Mouse (Mus musculus) forebrain, embryonic 16.5 days (tissue): ENCODE results near the gene Fgfr2. TPM values are rescaled to one million over a fixed set of nuclear protein-coding genes. Genes with fewer than 3 reads are reported as not detected.

ENCODE experiments used
- ATAC-seq: fragments of 200-750 bp; cut with Nextera tagmentation; 2 replicates; pipeline ENCODE4 v1.8.0; 2017; ENCODE audit warnings: mild to moderate bottlenecking, moderate library complexity
- H3K27ac ChIP-seq: fragments of 300-500 bp; sonication (generic); 2 replicates; pipeline ENCODE4 v1.5.1; 2014; ENCODE audit warnings: low read length, control low read depth
- H3K27me3 ChIP-seq: fragments of 300-500 bp; sonication (generic); replicated peaks from 2 replicates; pipeline ENCODE4 v1.6.1; 2014; ENCODE audit warnings: low read length; ENCODE audit not compliant: control insufficient read depth, insufficient read depth
- H3K36me3 ChIP-seq: fragments of 300-500 bp; sonication (generic); 2 replicates; pipeline ENCODE4 v1.6.1; 2014; ENCODE audit not compliant: control insufficient read depth, insufficient read depth
- H3K4me1 ChIP-seq: fragments of 300-500 bp; sonication (generic); replicated peaks from 2 replicates; pipeline ENCODE4 v1.6.1; 2014; ENCODE audit warnings: low read length; ENCODE audit not compliant: control insufficient read depth, insufficient read depth
- H3K4me2 ChIP-seq: fragments of 300-500 bp; sonication (generic); 2 replicates; pipeline ENCODE4 v1.6.1; 2014; ENCODE audit warnings: mild to moderate bottlenecking, low read length, control low read depth
- H3K4me3 ChIP-seq: fragments of 300-500 bp; sonication (generic); replicated peaks from 2 replicates; pipeline ENCODE4 v1.5.1; 2014; ENCODE audit warnings: mild to moderate bottlenecking, low read length, control low read depth
- H3K9ac ChIP-seq: fragments of 300-500 bp; sonication (generic); replicated peaks from 2 replicates; pipeline ENCODE4 v1.6.1; 2014; ENCODE audit warnings: low read depth, low read length, control low read depth
- H3K9me3 ChIP-seq: fragments of 300-500 bp; sonication (generic); 2 replicates; pipeline ENCODE4 v1.6.1; 2016; ENCODE audit warnings: low read length; ENCODE audit not compliant: control insufficient read depth
- WGBS: fragments of 180-500 bp; shearing (Covaris S2); extraction: QIAGEN DNeasy Blood & Tissue Kit; methylation state at CpG from one replicate; pipeline ENCODE4 v1.1.7; 2014; 5-methylcytosine and 5-hydroxymethylcytosine counted together
- polyA plus RNA-seq: library from polyadenylated mRNA; unstranded; fragments of >200 nt; fragmentation: Nextera tagmentation; extraction: Ambion mirVana; gene quantifications from 2 replicates; pipeline ENCODE4 v1.2.1, GENCODE M21; 2015

The Fgfr2 gene
- polyA plus RNA-seq, 1 experiment from 2014 or later: 39.2 TPM

DNA sequence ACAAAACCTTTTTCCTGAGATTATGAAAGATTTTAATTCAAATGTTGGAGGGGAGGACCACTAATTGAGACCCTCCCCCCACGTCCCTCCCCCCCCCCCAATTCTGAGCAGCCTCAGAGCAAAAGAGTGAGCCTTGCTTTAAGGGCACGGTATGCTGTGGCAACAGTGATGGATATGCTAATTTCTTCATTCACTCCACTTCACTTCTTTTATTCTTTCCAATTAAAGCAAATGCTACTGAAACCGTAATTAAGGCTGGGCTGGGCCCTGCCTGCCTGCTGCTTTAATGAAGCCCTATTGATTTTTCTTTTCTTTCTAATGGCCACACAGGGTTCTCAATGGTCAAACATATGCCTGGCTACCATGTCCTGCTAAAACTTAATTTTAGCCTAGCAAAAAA is 1404.9 kb downstream of the Fgfr2 start:
- no peaks in the 10 kb centered on the region for H3K36me3 ChIP-seq
- H3K4me3 ChIP-seq: no peak overlapping the region
- whole genome bisulfite sequencing: under 1% methylated on average over 3 of the region's 3 CpGs
- ATAC-seq: peak; percentile 77
- H3K27ac ChIP-seq: no peak overlapping the region
- H3K9me3 ChIP-seq: no peaks in the 10 kb centered on the region
- H3K9ac ChIP-seq: no peak overlapping the region
- H3K27me3 ChIP-seq: peaks cover 64% of the 10 kb centered on the region
- peaks cover 20% of the 10 kb centered on the region for H3K4me1 ChIP-seq
- no peak overlapping the region for H3K4me2 ChIP-seq

DNA sequence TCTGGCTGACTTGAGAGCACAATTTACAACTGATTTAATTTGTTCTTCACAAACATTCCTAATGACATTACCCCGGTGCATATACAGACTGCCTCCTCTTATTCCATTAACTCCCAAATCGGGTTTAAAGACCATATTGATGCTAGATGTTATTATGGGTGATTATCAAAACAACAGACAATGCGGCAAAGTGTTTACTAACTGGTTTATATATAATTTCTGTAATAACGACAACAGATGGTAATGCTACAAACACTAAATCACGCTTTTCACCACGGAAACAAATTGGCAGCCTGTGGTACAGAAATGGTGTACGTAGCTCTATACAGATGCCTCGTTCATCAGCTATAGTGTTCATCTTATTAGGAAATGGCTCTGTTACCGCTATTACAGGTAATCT is 1410.1 kb downstream of the Fgfr2 start:
- H3K36me3 ChIP-seq: no peaks in the 10 kb centered on the region
- no peaks in the 10 kb centered on the region for H3K9me3 ChIP-seq
- no peak overlapping the region for H3K27ac ChIP-seq
- H3K4me2 ChIP-seq: no peak overlapping the region
- no peak for ATAC-seq
- H3K9ac ChIP-seq: no peak overlapping the region
- peaks cover 3% of the 10 kb centered on the region; the same call in 1 of the 2 replicates for H3K4me1 ChIP-seq
- H3K4me3 ChIP-seq: no peak overlapping the region
- H3K27me3 ChIP-seq: peaks cover 57% of the 10 kb centered on the region
- WGBS: 50% methylated on average over 9 of the region's 9 CpGs

DNA sequence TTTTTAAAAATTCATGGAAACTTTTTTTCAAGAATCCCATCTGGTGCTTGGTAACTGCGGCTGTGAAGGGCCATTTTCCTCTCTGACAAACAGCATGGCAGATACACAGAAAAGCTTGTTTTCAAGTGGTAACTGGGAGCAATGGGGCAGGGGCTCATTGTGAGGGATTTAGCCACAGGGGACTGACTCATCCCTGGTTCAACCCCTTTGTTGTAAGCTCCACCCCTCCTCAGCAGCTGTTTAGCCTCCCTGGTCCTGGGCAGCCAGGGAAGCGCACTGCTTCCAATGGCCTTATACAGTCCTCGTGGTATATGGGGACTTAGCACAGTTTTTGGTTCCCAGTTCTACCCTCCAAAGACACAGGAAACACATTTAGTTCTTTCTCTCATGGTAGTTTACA is 1426.3 kb downstream of the Fgfr2 start:
- ATAC-seq: no peak

DNA sequence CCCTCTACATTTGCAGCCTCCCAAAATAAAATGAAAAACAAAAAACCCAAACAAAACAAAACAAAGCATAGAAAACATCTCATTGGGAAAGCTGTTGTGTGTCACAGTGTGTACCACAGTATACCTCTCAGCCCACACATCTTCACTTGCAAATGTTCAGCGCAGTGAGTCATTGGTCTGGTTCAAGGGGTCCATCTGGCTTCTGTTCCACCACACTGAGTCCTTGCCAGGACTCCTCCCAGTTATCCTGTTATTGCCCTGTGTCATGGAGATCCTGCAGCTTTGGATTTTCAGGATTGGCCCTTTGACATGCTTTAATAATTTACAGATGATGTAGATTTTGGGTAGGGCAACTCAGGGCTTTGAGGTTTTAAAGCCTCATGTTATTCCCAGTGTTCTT is 1435.8 kb downstream of the Fgfr2 start:
- H3K36me3 ChIP-seq: no peaks in the 10 kb centered on the region
- H3K27me3 ChIP-seq: peaks cover 16% of the 10 kb centered on the region
- H3K27ac ChIP-seq: no peak overlapping the region
- 93% methylated on average over 1 of the region's 1 CpGs for WGBS
- no peaks in the 10 kb centered on the region for H3K4me1 ChIP-seq
- H3K9me3 ChIP-seq: no peaks in the 10 kb centered on the region
- no peak overlapping the region for H3K4me3 ChIP-seq
- H3K9ac ChIP-seq: no peak overlapping the region
- no peak for ATAC-seq
- no peak overlapping the region for H3K4me2 ChIP-seq

More for the DNA sequence above, 1426.3 kb downstream of the Fgfr2 start:
- WGBS: 9% methylated on average over 3 of the region's 3 CpGs
- Histone ChIP-seq H3K36me3 (no peaks in the 10 kb centered on the region), H3K27ac (no peak overlapping the region), H3K9me3 (no peaks in the 10 kb centered on the region), H3K9ac (no peak overlapping the region), H3K4me3 (no peak overlapping the region), H3K4me2 (no peak overlapping the region), H3K27me3 (peaks cover 9% of the 10 kb centered on the region; the same call in 1 of the 2 replicates), H3K4me1 (peaks cover 3% of the 10 kb centered on the region)

DNA sequence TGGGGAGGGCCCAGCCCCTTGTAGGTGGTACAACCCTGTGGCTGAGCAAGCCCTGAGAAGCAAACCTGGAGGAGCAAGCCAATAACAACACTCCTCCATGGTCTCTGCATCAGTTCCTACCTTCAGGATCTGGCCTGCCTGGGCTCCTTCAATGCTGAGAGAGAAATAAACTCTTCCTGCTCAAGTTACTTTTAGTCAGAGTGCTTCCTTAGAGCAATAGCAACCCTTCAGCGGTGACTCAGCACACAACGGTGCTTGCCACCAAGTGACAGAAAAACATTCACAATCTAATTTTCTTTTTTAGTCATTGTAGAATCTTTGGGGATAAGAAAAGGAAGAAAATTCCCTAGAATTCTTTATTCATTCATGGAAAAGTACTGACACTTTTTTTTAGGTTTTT is 1446.0 kb downstream of the Fgfr2 start:
- WGBS: 92% methylated on average over 2 of the region's 2 CpGs
- no peak for ATAC-seq
- no peak overlapping the region for H3K4me2 ChIP-seq
- no peak overlapping the region for H3K9ac ChIP-seq
- no peak overlapping the region for H3K4me3 ChIP-seq
- no peaks in the 10 kb centered on the region for H3K36me3 ChIP-seq
- 0 out of 2 replicates have a peak, but pooled peaks cover 3% of the 10 kb centered on the region for H3K4me1 ChIP-seq
- no peaks in the 10 kb centered on the region for H3K9me3 ChIP-seq
- peaks cover 16% of the 10 kb centered on the region for H3K27me3 ChIP-seq
- H3K27ac ChIP-seq: no peak overlapping the region

DNA sequence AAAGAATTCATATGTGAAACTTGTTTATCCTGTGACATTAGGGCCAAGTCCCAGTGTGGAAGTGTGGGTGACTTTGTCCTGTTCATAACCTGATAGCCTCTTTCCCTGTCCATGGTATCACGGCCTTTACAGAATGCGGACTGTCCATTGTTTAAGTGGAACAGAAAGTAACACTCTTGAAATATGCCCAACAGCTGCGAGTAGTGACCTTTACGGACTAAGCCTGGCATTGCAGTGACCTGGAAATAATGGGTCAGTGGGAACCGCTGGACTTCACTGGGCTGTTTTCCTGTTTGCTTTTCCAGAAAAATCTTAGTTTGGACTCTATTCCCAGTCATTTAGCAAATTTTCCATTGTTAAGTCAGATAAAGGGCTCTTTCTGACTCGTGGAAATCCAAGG is 1452.6 kb downstream of the Fgfr2 start:
- H3K27ac ChIP-seq: no peak overlapping the region
- no peaks in the 10 kb centered on the region for H3K36me3 ChIP-seq
- H3K27me3 ChIP-seq: peaks cover 12% of the 10 kb centered on the region
- no peak overlapping the region for H3K4me3 ChIP-seq
- H3K4me2 ChIP-seq: no peak overlapping the region
- 33% methylated on average over 6 of the region's 6 CpGs for WGBS
- H3K9me3 ChIP-seq: no peaks in the 10 kb centered on the region
- no peak overlapping the region for H3K9ac ChIP-seq
- no peaks in the 10 kb centered on the region for H3K4me1 ChIP-seq
- no peak for ATAC-seq

DNA sequence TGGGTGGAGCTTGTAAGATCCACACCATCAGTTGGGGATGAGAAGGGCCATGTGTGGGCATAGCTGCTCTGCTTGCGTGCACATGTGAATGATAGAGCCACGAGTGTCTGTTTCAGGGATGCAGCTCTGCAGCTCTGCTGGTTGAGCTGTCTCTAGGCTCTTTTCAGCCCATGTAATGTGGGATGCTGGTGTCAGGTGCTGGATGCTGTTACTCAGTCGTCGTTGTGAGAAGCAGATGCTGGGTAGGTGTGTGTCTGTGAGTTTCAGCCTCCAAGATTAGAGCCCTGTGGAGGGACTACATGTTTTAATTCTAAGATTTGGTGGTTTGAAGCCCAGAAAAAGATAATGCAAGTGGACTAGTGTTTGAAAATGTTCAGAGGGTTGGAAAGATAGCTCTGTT is 1453.8 kb downstream of the Fgfr2 start:
- Histone ChIP-seq H3K27me3 (peaks cover 12% of the 10 kb centered on the region), H3K9me3 (no peaks in the 10 kb centered on the region), H3K27ac (no peak overlapping the region), H3K4me2 (no peak overlapping the region), H3K9ac (no peak overlapping the region), H3K36me3 (no peaks in the 10 kb centered on the region), H3K4me3 (no peak overlapping the region), H3K4me1 (no peaks in the 10 kb centered on the region)
- no peak for ATAC-seq
- WGBS: 96% methylated on average over 4 of the region's 4 CpGs

DNA sequence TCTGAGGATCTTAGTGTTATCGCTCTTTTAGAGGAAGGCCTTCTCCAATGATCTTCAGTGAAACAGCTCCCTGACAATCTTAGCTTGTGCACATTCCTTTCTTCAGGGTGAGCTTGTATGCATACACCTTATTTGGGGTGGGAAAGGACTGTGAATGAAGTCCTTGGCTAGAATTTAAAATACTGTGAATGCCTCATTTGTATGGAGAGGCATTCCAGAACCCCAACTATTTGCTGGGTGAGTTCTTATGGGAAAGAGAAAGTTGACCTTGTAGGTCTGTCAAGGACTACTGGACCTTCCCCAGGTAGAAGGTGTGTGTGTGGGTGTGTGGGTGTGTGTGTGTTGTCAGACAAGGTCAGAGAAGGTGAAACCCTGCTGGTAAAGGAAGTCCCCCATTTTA is 1462.4 kb downstream of the Fgfr2 start:
- Histone ChIP-seq H3K4me1 (peaks cover 5% of the 10 kb centered on the region), H3K4me2 (no peak overlapping the region), H3K9me3 (no peaks in the 10 kb centered on the region), H3K4me3 (no peak overlapping the region), H3K27ac (no peak overlapping the region), H3K9ac (no peak overlapping the region), H3K27me3 (peaks cover 18% of the 10 kb centered on the region), H3K36me3 (no peaks in the 10 kb centered on the region)
- no peak for ATAC-seq
- WGBS: 100% methylated on average over 1 of the region's 1 CpGs

DNA sequence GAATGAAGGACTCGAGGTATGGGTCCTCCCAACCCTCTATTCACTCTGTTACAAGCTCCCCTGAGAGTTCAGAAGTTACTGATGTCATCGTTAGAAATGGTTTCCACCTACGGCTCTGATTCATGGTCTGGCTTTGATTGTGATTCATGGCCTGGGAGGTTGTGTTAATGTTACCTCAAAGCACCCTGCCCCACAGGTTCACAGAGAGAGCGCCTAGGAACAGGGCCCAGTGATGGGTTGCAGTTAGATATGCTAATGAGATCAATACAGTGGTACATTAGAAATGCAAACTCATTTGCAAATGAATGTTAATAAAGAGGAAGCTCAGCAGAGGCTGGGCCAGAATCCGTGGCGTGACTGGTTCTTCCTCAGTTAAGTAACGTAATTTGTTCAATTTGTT is 1467.1 kb downstream of the Fgfr2 start:
- H3K27ac ChIP-seq: no peak overlapping the region
- H3K36me3 ChIP-seq: no peaks in the 10 kb centered on the region
- H3K4me2 ChIP-seq: no peak overlapping the region
- H3K27me3 ChIP-seq: peaks cover 45% of the 10 kb centered on the region
- H3K4me1 ChIP-seq: peaks cover 7% of the 10 kb centered on the region
- ATAC-seq: no peak
- no peak overlapping the region for H3K9ac ChIP-seq
- 28% methylated on average over 7 of the region's 7 CpGs for WGBS
- H3K9me3 ChIP-seq: no peaks in the 10 kb centered on the region
- H3K4me3 ChIP-seq: no peak overlapping the region

DNA sequence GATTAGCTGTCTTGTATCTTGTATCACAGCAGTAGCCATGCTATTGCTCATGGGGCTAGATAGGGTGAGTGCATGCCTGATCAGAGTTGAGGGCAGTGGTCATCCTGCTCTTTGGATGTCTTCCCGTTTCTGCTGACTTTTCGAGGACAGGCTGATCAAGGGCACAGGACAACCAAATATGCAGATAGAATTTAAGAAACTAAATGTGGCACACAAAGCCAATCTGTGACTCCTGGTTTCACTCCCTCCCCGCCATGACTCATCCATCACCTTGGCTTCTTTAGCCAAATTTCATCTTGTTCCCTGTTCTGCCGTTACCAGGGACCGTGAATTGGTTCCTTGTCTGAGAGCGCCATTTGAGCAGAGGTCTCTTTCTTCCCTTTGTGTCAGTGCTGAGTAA is 1469.7 kb downstream of the Fgfr2 start:
- no peak overlapping the region for H3K27ac ChIP-seq
- WGBS: 87% methylated on average over 6 of the region's 6 CpGs
- no peak for ATAC-seq
- H3K4me3 ChIP-seq: no peak overlapping the region
- peaks cover 7% of the 10 kb centered on the region for H3K4me1 ChIP-seq
- peaks cover 63% of the 10 kb centered on the region for H3K27me3 ChIP-seq
- H3K36me3 ChIP-seq: no peaks in the 10 kb centered on the region
- H3K9me3 ChIP-seq: no peaks in the 10 kb centered on the region
- H3K4me2 ChIP-seq: no peak overlapping the region
- H3K9ac ChIP-seq: no peak overlapping the region
